Mouse (Mus musculus) urinary bladder, postnatal 0 days (tissue): ENCODE results near the gene Chpf2. TPM values are rescaled to one million over a fixed set of nuclear protein-coding genes. Genes with fewer than 3 reads are reported as not detected.

ENCODE experiments used
- microRNA counts: library from miRNA; unstranded; fragments of <30 nt; microRNA quantifications from one replicate; lab custom pipeline; 2016
- microRNA-seq: library from miRNA; unstranded; fragments of <30 nt; microRNA quantifications from one replicate; pipeline ENCODE4, GENCODE M21; 2016
- polyA plus RNA-seq: library from polyadenylated mRNA; unstranded; fragments of >200 nt; fragmentation: Nextera tagmentation; extraction: Ambion mirVana; gene quantifications from 2 replicates; pipeline ENCODE4 v1.2.1, GENCODE M21; 2015

Chpf2 gene
- 22.6 and 22.9 TPM in 2 replicates for polyA plus RNA-seq

GRCm38 (mm10) chr5:24586547-24587199, at the start of gene Chpf2:
Gene Chpf2 (plus strand): TSS chr5:24586741.

GRCm38 (mm10) chr5:24540387-24541143, 46.0 kb upstream of the Chpf2 start, which contains the start of gene Asb10:
Gene Asb10 (minus strand): TSS chr5:24540978.

GRCm38 (mm10) chr5:24556709-24557108, 29.8 kb upstream of the Chpf2 start, which contains the start of gene 4931409K22Rik:
Gene 4931409K22Rik (minus strand): TSS chr5:24556809.

GRCm38 (mm10) chr5:24577183-24577929, 9.2 kb upstream of the Chpf2 start, which contains the start of gene Abcf2:
Gene Abcf2 (minus strand): TSS chr5:24577467.

GRCm38 (mm10) chr5:24623986-24624821, 37.7 kb downstream of the Chpf2 start, which contains the start of gene Smarcd3:
Gene Smarcd3 (minus strand): TSS chr5:24624411.

MicroRNA genes within 50 kb of the gene (microRNA counts, 519-probe panel; counts per million panel counts)
- 1,084 counts per million, percentile 5 among the panel's probes with 10 or more counts for microRNA mmu-miR-671-3p (lab: Ali Mortazavi, UCI)
- microRNA mmu-miR-671-5p (lab: Ali Mortazavi, UCI): not detected

Small RNA genes within 50 kb of the gene (microRNA-seq; reads per million reads assigned to microRNA genes)
- 295 reads per million, percentile 59 among the genes with 10 or more reads in this experiment for gene Mir671

Other genes starting within 250 kb of the Chpf2 start
- gene Kcnh2, start 235.1 kb upstream of the Chpf2 start, polyA plus RNA-seq: 4.7 and 7.1 TPM in 2 replicates
- 2.3 and 2.8 TPM in 2 replicates for gene Nos3, start 221.9 kb upstream of the Chpf2 start, polyA plus RNA-seq
- 1.0 and 1.3 TPM in 2 replicates for gene Atg9b, start 194.6 kb upstream of the Chpf2 start, polyA plus RNA-seq
- 18.7 and 21.8 TPM in 2 replicates for gene Abcb8, start 193.1 kb upstream of the Chpf2 start, polyA plus RNA-seq
- gene Asic3, start 173.3 kb upstream of the Chpf2 start, polyA plus RNA-seq: 0.13 TPM in 1 of 2 replicates, not detected in the other
- gene Cdk5, start 163.2 kb upstream of the Chpf2 start, polyA plus RNA-seq: 28.3 and 30.0 TPM in 2 replicates
- gene Slc4a2, start 162.9 kb upstream of the Chpf2 start, polyA plus RNA-seq: 32.6 and 35.5 TPM in 2 replicates
- 83.8 and 89.2 TPM in 2 replicates for gene Fastk, start 141.5 kb upstream of the Chpf2 start, polyA plus RNA-seq
- 12.5 and 14.3 TPM in 2 replicates for gene Tmub1, start 138.9 kb upstream of the Chpf2 start, polyA plus RNA-seq
- 20.8 and 25.5 TPM in 2 replicates for gene Agap3, start 134.6 kb upstream of the Chpf2 start, polyA plus RNA-seq
- 0.07 TPM in 1 of 2 replicates, not detected in the other for gene Gbx1, start 59.5 kb upstream of the Chpf2 start, polyA plus RNA-seq
- gene Asb10, start 45.8 kb upstream of the Chpf2 start, polyA plus RNA-seq: 0.13 and 0.15 TPM in 2 replicates
- gene 4931409K22Rik, start 29.9 kb upstream of the Chpf2 start, polyA plus RNA-seq: not detected in 2 replicates
- 48.3 and 51.4 TPM in 2 replicates for gene Abcf2, start 9.3 kb upstream of the Chpf2 start, polyA plus RNA-seq
- gene Smarcd3, start 37.7 kb downstream of the Chpf2 start, polyA plus RNA-seq: 30.0 and 39.1 TPM in 2 replicates
- 24.7 and 26.9 TPM in 2 replicates for gene Nub1, start 98.8 kb downstream of the Chpf2 start, polyA plus RNA-seq
- 2.0 and 2.7 TPM in 2 replicates for gene Wdr86, start 144.0 kb downstream of the Chpf2 start, polyA plus RNA-seq
- gene Crygn, start 171.3 kb downstream of the Chpf2 start, polyA plus RNA-seq: 2.4 and 4.4 TPM in 2 replicates